Mouse (Mus musculus): ENCODE results near the gene Hcn1. TPM values are rescaled to one million over a fixed set of nuclear protein-coding genes. Genes with fewer than 3 reads are reported as not detected.
"Not testable (repeated sequence)": the region's sequence is repeated elsewhere in the genome, so short reads cannot be mapped to it uniquely, and the experiment has no call there.

Hcn1 gene
- total RNA-seq, 2 experiments from 2014 or later = 0.03 TPM; not detected in 1

GRCm38 (mm10) chr13:117940536-117941280, 338.6 kb downstream of the Hcn1 start:
- DNase-seq = no peak
- Histone ChIP-seq H3K4me3 (no peak overlapping the region), H3K27ac (no peak overlapping the region)
- intact Hi-C loops (cut with DNase I) = no loop called here
- no peak for TF ChIP-seq CTCF (IDR thresholded peaks at IDR 0.05)

DNA sequence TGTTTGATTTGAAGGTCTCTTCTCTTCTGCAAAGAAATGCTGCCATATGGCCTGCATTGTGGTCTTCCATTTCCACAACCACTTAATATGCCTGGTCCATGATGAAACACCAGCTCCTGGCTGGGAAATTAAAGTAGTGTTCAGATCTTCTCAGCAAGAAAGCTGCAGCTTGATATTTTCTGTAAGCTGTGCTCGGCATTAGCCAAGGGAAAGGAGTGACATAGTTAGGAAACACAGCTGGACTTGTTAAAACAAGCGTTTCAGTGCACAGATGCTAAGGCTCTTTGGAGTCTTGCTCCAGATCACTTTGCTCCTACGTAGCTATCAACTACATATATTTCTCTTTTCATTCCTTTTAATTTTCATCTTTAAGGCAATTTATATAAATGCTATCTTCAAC, 344.7 kb downstream of the Hcn1 start:
- Histone ChIP-seq H3K4me3 (no peak overlapping the region), H3K27ac (no peak overlapping the region)
- DNase-seq = no peak
- TF ChIP-seq CTCF (IDR thresholded peaks at IDR 0.05) = no peak
- intact Hi-C loops (cut with DNase I) = no loop called here

DNA sequence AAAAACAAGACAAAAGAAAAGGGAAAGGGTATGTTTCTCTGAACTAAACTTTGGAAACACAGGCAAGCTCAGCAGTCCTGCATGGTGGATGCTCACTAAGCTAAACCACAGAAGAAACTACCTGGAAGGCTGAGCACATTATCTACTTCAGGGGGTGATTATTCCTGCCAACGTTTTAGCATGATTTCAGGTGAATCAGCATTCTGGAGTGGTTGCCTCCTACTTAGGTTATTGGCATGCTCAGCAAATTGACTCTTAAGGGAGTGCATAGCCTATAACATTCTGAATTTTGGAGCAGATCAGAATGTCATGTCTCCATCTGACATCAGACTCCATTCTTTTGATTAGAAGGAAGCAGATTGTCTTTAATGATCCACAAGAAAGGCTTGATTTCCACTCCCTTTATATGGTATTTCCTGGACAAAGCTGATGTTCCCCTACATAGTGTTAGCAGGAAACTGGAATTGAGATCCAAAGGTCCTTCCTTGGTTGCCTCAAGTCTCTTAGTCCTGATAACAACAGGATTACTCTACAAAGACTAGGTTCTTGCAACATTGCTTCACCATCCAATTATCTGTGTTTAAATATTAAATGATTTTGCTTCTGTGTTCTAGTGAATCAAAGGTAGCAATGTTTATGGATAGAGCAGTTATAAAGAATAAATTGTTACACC, 345.7 kb downstream of the Hcn1 start:
- no peak overlapping the region for H3K4me3 ChIP-seq
- DNase-seq = no peak
- intact Hi-C loops (cut with DNase I) = no loop called here
- TF ChIP-seq CTCF (IDR thresholded peaks at IDR 0.05) = no peak
- no peak overlapping the region for H3K27ac ChIP-seq

DNA sequence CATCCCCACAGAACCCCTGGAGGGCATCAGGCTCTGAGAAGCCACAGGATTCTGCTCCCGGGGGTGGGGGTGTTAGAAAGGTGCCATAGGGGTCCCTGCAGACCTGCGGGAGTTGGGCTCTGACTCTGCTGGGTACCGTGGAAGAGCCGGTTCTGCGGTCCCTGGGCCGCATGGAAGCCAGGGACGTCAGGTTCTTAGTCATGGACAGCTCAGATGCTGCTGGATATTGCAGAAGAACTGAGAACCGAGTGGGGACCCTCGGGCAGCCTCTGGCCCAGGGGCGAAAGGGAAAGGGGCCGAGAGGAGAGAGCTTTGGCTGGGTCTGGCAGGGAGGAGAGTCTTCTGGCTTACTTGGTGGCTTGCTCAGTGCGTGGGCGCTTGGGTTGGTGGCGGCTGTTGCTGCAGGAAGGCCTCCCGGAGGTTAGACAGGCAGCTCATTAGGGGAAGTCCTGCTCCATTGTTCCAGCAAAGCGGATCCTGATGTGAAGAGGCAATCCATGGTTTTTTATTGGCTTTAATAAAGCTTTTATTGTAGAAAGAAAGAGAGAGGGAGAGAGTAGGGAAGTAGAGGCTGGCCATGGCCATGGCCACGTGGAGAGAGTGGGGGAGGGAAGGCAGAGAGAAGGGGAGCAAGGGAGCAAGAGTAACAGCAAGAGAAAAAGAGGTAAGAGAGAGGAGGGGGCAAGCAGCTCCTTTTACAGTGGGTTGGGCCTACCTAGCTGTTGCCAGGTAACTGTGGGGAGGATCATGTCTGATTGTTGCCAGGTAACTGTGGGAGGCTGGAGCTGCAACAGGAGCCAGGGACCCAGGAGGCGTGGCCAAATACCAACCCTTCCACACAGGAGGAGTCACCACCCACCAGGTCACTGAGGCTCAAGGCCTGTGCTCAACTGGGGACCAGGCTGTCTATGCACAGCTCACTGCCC, 356.6 kb downstream of the Hcn1 start:
- no peak for TF ChIP-seq CTCF (IDR thresholded peaks at IDR 0.05)
- no peak overlapping the region for H3K27ac ChIP-seq
- no peak overlapping the region for H3K4me3 ChIP-seq
- DNase-seq = no peak
- intact Hi-C loops (cut with DNase I) = no loop called here

DNA sequence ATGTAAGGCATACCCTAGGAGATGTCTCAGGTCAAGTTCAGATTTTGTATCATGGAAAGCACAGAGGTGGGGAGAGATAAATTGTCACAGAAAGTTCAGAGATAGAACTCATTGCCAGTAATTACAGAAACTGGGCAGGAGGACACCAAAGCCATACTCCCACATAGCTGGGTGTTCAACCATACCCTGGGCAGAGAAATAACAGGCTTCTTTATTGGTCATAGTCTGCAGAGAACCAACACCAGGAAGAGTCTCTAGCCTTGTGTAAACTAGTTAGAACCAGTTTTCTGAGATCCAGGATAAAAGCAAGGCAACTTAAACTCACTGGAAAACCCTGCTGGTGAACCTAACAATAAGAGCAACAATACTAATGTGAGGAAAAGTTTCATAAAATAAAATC, 362.5 kb downstream of the Hcn1 start:
- DNase-seq = no peak
- Histone ChIP-seq H3K27ac (no peak overlapping the region), H3K4me3 (no peak overlapping the region)
- intact Hi-C loops (cut with DNase I) = no loop called here
- TF ChIP-seq CTCF (IDR thresholded peaks at IDR 0.05) = no peak

- no peak overlapping the region for H3K4me3 ChIP-seq
- no peak for TF ChIP-seq CTCF (IDR thresholded peaks at IDR 0.05)
- H3K27ac ChIP-seq = no peak overlapping the region
- intact Hi-C loops (cut with DNase I) = no loop called here
- DNase-seq = no peak
Observed at GRCm38 (mm10) chr13:117975382-117975781, 373.3 kb downstream of the Hcn1 start.

DNA sequence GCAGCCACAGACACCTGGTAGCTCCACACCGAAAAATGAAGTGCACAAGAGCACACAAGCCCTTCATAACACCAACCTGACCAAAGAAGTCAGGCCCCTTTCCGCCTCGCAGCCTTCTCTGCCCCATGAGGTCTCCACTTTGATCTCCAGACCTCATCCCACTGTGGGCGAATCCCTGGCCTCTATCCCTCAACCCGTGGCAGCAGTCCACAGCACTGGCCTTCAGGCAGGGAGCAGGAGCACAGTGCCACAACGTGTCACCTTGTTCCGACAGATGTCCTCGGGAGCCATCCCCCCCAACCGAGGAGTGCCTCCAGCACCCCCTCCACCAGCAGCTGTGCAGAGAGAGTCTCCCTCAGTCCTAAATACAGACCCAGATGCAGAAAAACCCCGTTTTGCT, 373.7 kb downstream of the Hcn1 start:
- H3K27ac ChIP-seq = no peak overlapping the region
- no peak for TF ChIP-seq CTCF (IDR thresholded peaks at IDR 0.05)
- DNase-seq = no peak
- intact Hi-C loops (cut with DNase I) = no loop called here
- no peak overlapping the region for H3K4me3 ChIP-seq

DNA sequence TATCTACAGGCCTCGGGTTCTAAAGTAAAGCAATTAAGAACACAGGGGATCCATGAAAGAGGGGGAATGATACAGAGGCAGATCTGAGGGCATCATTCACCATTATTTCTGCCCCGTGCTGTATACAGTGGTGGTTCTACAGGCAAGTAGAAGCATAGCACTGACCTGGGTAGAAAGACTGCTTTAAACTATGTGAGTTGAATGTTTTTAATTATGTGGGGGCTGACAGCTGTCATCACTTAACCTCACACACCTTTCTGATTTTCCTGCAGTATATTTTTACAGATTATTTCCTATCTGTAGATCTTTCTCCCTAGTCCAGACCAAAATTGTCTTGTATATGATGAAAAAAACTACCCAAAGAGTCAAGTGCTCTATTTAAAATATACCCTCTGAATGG, 382.2 kb downstream of the Hcn1 start:
- intact Hi-C loops (cut with DNase I) = no loop called here
- H3K27ac ChIP-seq = no peak overlapping the region
- DNase-seq = no peak
- TF ChIP-seq CTCF (IDR thresholded peaks at IDR 0.05) = no peak
- no peak overlapping the region for H3K4me3 ChIP-seq

- no peak for DNase-seq
- Histone ChIP-seq H3K4me3 (no peak overlapping the region), H3K27ac (no peak overlapping the region)
- intact Hi-C loops (cut with DNase I) = no loop called here
- no peak for TF ChIP-seq CTCF (IDR thresholded peaks at IDR 0.05)
Observed at GRCm38 (mm10) chr13:117999767-118000488, 397.8 kb downstream of the Hcn1 start.

GRCm38 (mm10) chr13:118000538-118000937, 398.4 kb downstream of the Hcn1 start:
- no peak for DNase-seq
- Histone ChIP-seq H3K27ac (no peak overlapping the region), H3K4me3 (no peak overlapping the region)
- TF ChIP-seq CTCF (IDR thresholded peaks at IDR 0.05) = no peak
- intact Hi-C loops (cut with DNase I) = no loop called here

DNA sequence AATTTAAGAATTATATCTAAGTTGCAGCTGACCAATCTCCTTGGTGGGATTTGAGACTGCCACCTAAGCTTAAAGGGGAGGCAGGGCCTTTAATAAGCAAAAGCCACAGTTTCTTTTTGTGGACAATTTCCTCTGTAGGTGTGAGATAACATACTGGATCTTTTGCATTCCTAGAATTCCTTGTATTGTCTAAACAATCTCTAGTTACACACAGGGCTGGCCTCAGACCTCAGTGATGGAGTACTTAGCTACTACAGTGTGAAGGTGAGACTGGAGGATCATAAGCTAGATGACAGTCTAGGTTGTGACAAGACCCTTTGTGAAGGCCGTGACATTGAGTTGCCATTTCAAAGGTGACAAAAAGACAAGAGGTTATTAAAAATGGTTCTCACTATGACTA, 419.1 kb downstream of the Hcn1 start:
- intact Hi-C loops (cut with DNase I) = no loop called here
- no peak overlapping the region for H3K4me3 ChIP-seq
- no peak for TF ChIP-seq CTCF (IDR thresholded peaks at IDR 0.05)
- no peak overlapping the region for H3K27ac ChIP-seq
- DNase-seq = no peak

DNA sequence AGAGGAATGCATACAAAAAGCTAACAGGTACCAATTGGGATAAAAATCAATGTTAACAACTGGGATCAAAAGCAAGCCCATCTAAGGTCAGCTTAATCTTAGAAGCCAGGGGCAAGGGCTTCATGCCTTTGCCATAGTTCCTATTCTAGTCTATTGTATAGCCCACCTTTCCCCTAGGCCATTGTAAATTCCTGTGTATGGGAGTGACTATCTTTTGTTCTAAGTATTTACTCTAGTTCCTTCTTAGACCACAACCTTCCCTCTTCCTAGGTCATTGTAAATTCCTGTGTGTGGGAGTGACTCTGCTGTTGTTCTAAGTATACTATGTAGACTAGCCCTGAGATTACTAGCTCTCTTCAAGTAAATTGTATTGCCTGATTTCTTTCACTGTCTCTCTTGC, 420.8 kb downstream of the Hcn1 start:
- H3K4me3 ChIP-seq; intact Hi-C loops (cut with DNase I); H3K27ac ChIP-seq; DNase-seq: not testable (repeated sequence)

All from gastrocnemius, adult 2 months (tissue).